Mouse (Mus musculus) lung, embryonic 15.5 days (tissue): ENCODE measurements around the gene Slc2a8. TPM values are rescaled to one million over a fixed set of nuclear protein-coding genes. Genes with fewer than 3 reads are reported as not detected.
A peak's percentile ranks its signal among the peaks of the same experiment; 100 is the strongest.
"Not testable (repeated sequence)": the region's sequence is repeated elsewhere in the genome, so short reads cannot be mapped to it uniquely, and the experiment has no call there.

Experiments
- ATAC-seq: fragments of 200-750 bp; cut with Nextera tagmentation; 2 replicates; pipeline ENCODE4 v1.8.0; 2017; ENCODE audit warnings: moderate number of reproducible peaks, borderline replicate concordance; ENCODE audit not compliant: low FRiP score, low TSS enrichment; ENCODE audit errors: extremely low read depth
- H3K27ac ChIP-seq: fragments of 300-500 bp; sonication (generic); 2 replicates; pipeline ENCODE4 v1.5.1; 2015; ENCODE audit warnings: moderate library complexity, mild to moderate bottlenecking, inconsistent platforms
- H3K27me3 ChIP-seq: fragments of 300-500 bp; sonication (generic); 2 replicates; pipeline ENCODE4 v1.6.1; 2015; ENCODE audit warnings: inconsistent platforms
- H3K36me3 ChIP-seq: fragments of 300-500 bp; sonication (generic); 2 replicates; pipeline ENCODE4 v1.6.1; 2015; ENCODE audit warnings: inconsistent platforms
- H3K4me1 ChIP-seq: fragments of 300-500 bp; sonication (generic); 2 replicates; pipeline ENCODE4 v1.6.1; 2015; ENCODE audit warnings: inconsistent platforms
- H3K4me2 ChIP-seq: fragments of 300-500 bp; sonication (generic); 2 replicates; pipeline ENCODE4 v1.6.1; 2015; ENCODE audit warnings: inconsistent platforms, mild to moderate bottlenecking, moderate library complexity
- H3K4me3 ChIP-seq: fragments of 300-500 bp; sonication (generic); 2 replicates; pipeline ENCODE4 v1.5.1; 2015; ENCODE audit warnings: mild to moderate bottlenecking, inconsistent platforms
- H3K9ac ChIP-seq: fragments of 300-500 bp; sonication (generic); 2 replicates; pipeline ENCODE4 v1.6.1; 2015; ENCODE audit warnings: inconsistent platforms
- H3K9me3 ChIP-seq: fragments of 300-500 bp; sonication (generic); 2 replicates; pipeline ENCODE4 v1.6.1; 2016; ENCODE audit warnings: inconsistent platforms
- WGBS: fragments of 180-500 bp; shearing (Covaris S2); methylation state at CpG from one replicate; pipeline ENCODE4 v1.1.7; 2015; 5-methylcytosine and 5-hydroxymethylcytosine counted together
- polyA plus RNA-seq: library from polyadenylated mRNA; unstranded; fragments of >200 nt; fragmentation: Nextera tagmentation; extraction: Ambion mirVana; gene quantifications from 2 replicates; pipeline ENCODE4 v1.2.1, GENCODE M21; 2015

Gene Slc2a8
- 20.8 and 22.5 TPM in 2 replicates for polyA plus RNA-seq

- Histone ChIP-seq H3K27me3 (no peaks in the 10 kb centered on the region), H3K9ac (peak within 1 kb of the TSS; percentile 79), H3K4me1 (peaks cover 14% of the 10 kb centered on the region), H3K36me3 (no peaks in the 10 kb centered on the region), H3K4me2 (peak within 1 kb of the TSS; percentile 96), H3K4me3 (peak within 1 kb of the TSS; percentile 73), H3K9me3 (no peaks in the 10 kb centered on the region), H3K27ac (peak within 1 kb of the TSS; percentile 30)
- ATAC-seq, result peak; percentile 98
- under 1% methylated on average over 50 of the region's 50 CpGs for WGBS
These were observed at the start of gene Slc2a8 for GRCm38 (mm10) chr2:32981725-32982271. Gene Slc2a8 (minus strand): TSS chr2:32982083.

- ATAC-seq, result 0 out of 2 replicates have a peak, but pooled peaks have one; percentile 19
- Histone ChIP-seq H3K4me3 (no peak overlapping the region), H3K36me3 (no peaks in the 10 kb centered on the region), H3K4me1 (no peaks in the 10 kb centered on the region), H3K9me3 (no peaks in the 10 kb centered on the region), H3K27ac (peak overlapping the region; percentile 17; the same call in 1 of the 2 replicates), H3K4me2 (no peak overlapping the region), H3K9ac (no peak overlapping the region), H3K27me3 (no peaks in the 10 kb centered on the region)
- WGBS, result 77% methylated on average over 4 of the region's 4 CpGs
These were observed 43.2 kb upstream of the Slc2a8 start for GRCm38 (mm10) chr2:33025040-33025439.

- Histone ChIP-seq H3K4me3 (no peak overlapping the region), H3K27me3 (no peaks in the 10 kb centered on the region), H3K4me2 (no peak overlapping the region), H3K36me3 (no peaks in the 10 kb centered on the region), H3K9me3 (no peaks in the 10 kb centered on the region), H3K27ac (no peak overlapping the region), H3K9ac (no peak overlapping the region), H3K4me1 (no peaks in the 10 kb centered on the region)
- 61% methylated on average over 10 of the region's 10 CpGs for WGBS
- ATAC-seq, result no peak
These were observed 42.7 kb upstream of the Slc2a8 start for GRCm38 (mm10) chr2:33024564-33024963.

- no peaks in the 10 kb centered on the region for H3K27me3 ChIP-seq
- H3K9me3 ChIP-seq, result no peaks in the 10 kb centered on the region
- H3K4me2 ChIP-seq, result no peak overlapping the region
- H3K27ac ChIP-seq, result no peak overlapping the region
- no peak overlapping the region for H3K9ac ChIP-seq
- ATAC-seq, result no peak
- H3K4me1 ChIP-seq, result no peaks in the 10 kb centered on the region
- no peak overlapping the region for H3K4me3 ChIP-seq
- WGBS, result 72% methylated on average over 6 of the region's 6 CpGs
- no peaks in the 10 kb centered on the region for H3K36me3 ChIP-seq
These were observed 41.0 kb upstream of the Slc2a8 start for GRCm38 (mm10) chr2:33022846-33023245.

- no peak overlapping the region for H3K27ac ChIP-seq
- ATAC-seq, result no peak
These were observed 36.1 kb upstream of the Slc2a8 start for GRCm38 (mm10) chr2:33018026-33018425.

GRCm38 (mm10) chr2:33017191-33017590 lies 35.3 kb upstream of the Slc2a8 start:
- Histone ChIP-seq H3K27ac (no peak overlapping the region), H3K36me3 (no peaks in the 10 kb centered on the region), H3K4me3 (no peak overlapping the region), H3K4me2 (no peak overlapping the region), H3K27me3 (no peaks in the 10 kb centered on the region), H3K9ac (no peak overlapping the region), H3K4me1 (no peaks in the 10 kb centered on the region), H3K9me3 (no peaks in the 10 kb centered on the region)
- 70% methylated on average over 2 of the region's 2 CpGs for WGBS
- ATAC-seq, result no peak

More at GRCm38 (mm10) chr2:33018026-33018425, 36.1 kb upstream of the Slc2a8 start:
- WGBS, result 5% methylated on average over 6 of the region's 6 CpGs
- Histone ChIP-seq H3K4me3 (no peak overlapping the region), H3K9ac (no peak overlapping the region), H3K9me3 (no peaks in the 10 kb centered on the region), H3K4me2 (no peak overlapping the region), H3K36me3 (no peaks in the 10 kb centered on the region), H3K27me3 (no peaks in the 10 kb centered on the region), H3K4me1 (no peaks in the 10 kb centered on the region)

GRCm38 (mm10) chr2:33014877-33015276 lies 33.0 kb upstream of the Slc2a8 start:
- WGBS, result 86% methylated on average over 5 of the region's 5 CpGs
- no peaks in the 10 kb centered on the region for H3K36me3 ChIP-seq
- no peaks in the 10 kb centered on the region for H3K27me3 ChIP-seq
- H3K9ac ChIP-seq, result no peak overlapping the region
- H3K4me1 ChIP-seq, result no peaks in the 10 kb centered on the region
- H3K4me3 ChIP-seq, result no peak overlapping the region
- H3K4me2 ChIP-seq, result no peak overlapping the region
- no peak for ATAC-seq
- H3K9me3 ChIP-seq, result no peaks in the 10 kb centered on the region
- H3K27ac ChIP-seq, result no peak overlapping the region

GRCm38 (mm10) chr2:33009055-33009454 lies 27.2 kb upstream of the Slc2a8 start:
- not testable (repeated sequence) for H3K27me3 ChIP-seq, H3K4me3 ChIP-seq, H3K4me1 ChIP-seq, ATAC-seq, H3K27ac ChIP-seq, H3K4me2 ChIP-seq, H3K9ac ChIP-seq, H3K36me3 ChIP-seq, H3K9me3 ChIP-seq
- WGBS, result 85% methylated on average over 4 of the region's 4 CpGs

- no peak overlapping the region for H3K9ac ChIP-seq
- H3K27ac ChIP-seq, result no peak overlapping the region
- H3K9me3 ChIP-seq, result no peaks in the 10 kb centered on the region
- WGBS, result 64% methylated on average over 5 of the region's 5 CpGs
- H3K27me3 ChIP-seq, result no peaks in the 10 kb centered on the region
- ATAC-seq, result no peak
- no peaks in the 10 kb centered on the region for H3K36me3 ChIP-seq
- H3K4me3 ChIP-seq, result no peak overlapping the region
- H3K4me2 ChIP-seq, result no peak overlapping the region
- no peaks in the 10 kb centered on the region for H3K4me1 ChIP-seq
These were observed 23.2 kb upstream of the Slc2a8 start for GRCm38 (mm10) chr2:33005041-33005440.

- no peak overlapping the region for H3K9ac ChIP-seq
- no peak overlapping the region for H3K4me3 ChIP-seq
These were observed 20.3 kb upstream of the Slc2a8 start for GRCm38 (mm10) chr2:33002144-33002543.

GRCm38 (mm10) chr2:32999752-33000151 lies 17.9 kb upstream of the Slc2a8 start:
- no peaks in the 10 kb centered on the region for H3K9me3 ChIP-seq
- no peak overlapping the region for H3K27ac ChIP-seq
- no peak overlapping the region for H3K9ac ChIP-seq
- no peak overlapping the region for H3K4me2 ChIP-seq
- WGBS, result 81% methylated on average over 2 of the region's 2 CpGs
- no peak for ATAC-seq
- H3K4me3 ChIP-seq, result no peak overlapping the region
- H3K27me3 ChIP-seq, result no peaks in the 10 kb centered on the region
- H3K36me3 ChIP-seq, result no peaks in the 10 kb centered on the region
- H3K4me1 ChIP-seq, result no peaks in the 10 kb centered on the region

More at GRCm38 (mm10) chr2:33002144-33002543, 20.3 kb upstream of the Slc2a8 start:
- Histone ChIP-seq H3K4me2 (no peak overlapping the region), H3K27ac (no peak overlapping the region), H3K36me3 (no peaks in the 10 kb centered on the region), H3K27me3 (no peaks in the 10 kb centered on the region), H3K9me3 (no peaks in the 10 kb centered on the region), H3K4me1 (no peaks in the 10 kb centered on the region)
- no peak for ATAC-seq
- WGBS, result 75% methylated on average over 7 of the region's 7 CpGs

GRCm38 (mm10) chr2:32997792-32998191 lies 15.9 kb upstream of the Slc2a8 start:
- Histone ChIP-seq H3K36me3 (no peaks in the 10 kb centered on the region), H3K27ac (no peak overlapping the region), H3K4me2 (no peak overlapping the region), H3K4me1 (no peaks in the 10 kb centered on the region), H3K9me3 (no peaks in the 10 kb centered on the region), H3K27me3 (no peaks in the 10 kb centered on the region), H3K4me3 (no peak overlapping the region), H3K9ac (no peak overlapping the region)
- WGBS, result 70% methylated on average over 4 of the region's 4 CpGs
- ATAC-seq, result no peak

GRCm38 (mm10) chr2:32997081-32997480 lies 15.2 kb upstream of the Slc2a8 start:
- H3K36me3 ChIP-seq, result no peaks in the 10 kb centered on the region
- no peak overlapping the region for H3K9ac ChIP-seq
- H3K27ac ChIP-seq, result no peak overlapping the region
- H3K27me3 ChIP-seq, result no peaks in the 10 kb centered on the region
- H3K4me2 ChIP-seq, result no peak overlapping the region
- H3K4me3 ChIP-seq, result no peak overlapping the region
- no peaks in the 10 kb centered on the region for H3K9me3 ChIP-seq
- no peaks in the 10 kb centered on the region for H3K4me1 ChIP-seq
- WGBS, result 73% methylated on average over 6 of the region's 6 CpGs
- ATAC-seq, result no peak
